In genomic region chr3:104343096-104343495, GRCm38 (mm10) we compare ENCODE assay signal across 27 mouse cellular contexts.
DNase-seq lines count a peak whose midpoint lies in the region; ATAC-seq and TF ChIP-seq lines count a peak whose summit lies in the region.
"Had no signal": no experiment of that assay in that cellular context is flagged by ENCODE, and none has a peak within 500 bp of the region (broad histone marks: within the 10 kb centered on the region; RNA-seq: fewer than 3 reads in every experiment).

No protein-coding gene starts in this region.

- TF ChIP-seq CTCF in midbrain, postnatal 0 days (IDR thresholded peaks at IDR 0.05) = no peak

- no peaks in the 10 kb centered on the region for H3K36me3 ChIP-seq in forebrain, embryonic 15.5 days
- no peaks in the 10 kb centered on the region for H3K36me3 ChIP-seq in forebrain, embryonic 10.5 days (replicated peaks)
- no peaks in the 10 kb centered on the region for H3K36me3 ChIP-seq in heart, embryonic 13.5 days
- H3K36me3 ChIP-seq in hindbrain, embryonic 15.5 days = no peaks in the 10 kb centered on the region
- no peaks in the 10 kb centered on the region for H3K36me3 ChIP-seq in hindbrain, embryonic 12.5 days
- no peaks in the 10 kb centered on the region for H3K36me3 ChIP-seq in midbrain, postnatal 0 days (ENCODE audit: insufficient read depth, low read length)
- no peaks in the 10 kb centered on the region for H3K36me3 ChIP-seq in midbrain, embryonic 11.5 days (ENCODE audit: control insufficient read depth, insufficient read depth, low read length)
- H3K36me3 ChIP-seq: G1E; limb, embryonic 10.5 days; limb, embryonic 15.5 days; liver, embryonic 13.5 days; neural tube, embryonic 13.5 days had no signal

- no peaks in the 10 kb centered on the region for H3K9me3 ChIP-seq in forebrain, embryonic 15.5 days
- no peaks in the 10 kb centered on the region for H3K9me3 ChIP-seq in forebrain, embryonic 10.5 days
- 0 out of 2 replicates have a peak, but pooled peaks cover 4% of the 10 kb centered on the region for H3K9me3 ChIP-seq in heart, embryonic 13.5 days
- no peaks in the 10 kb centered on the region for H3K9me3 ChIP-seq in hindbrain, embryonic 15.5 days
- H3K9me3 ChIP-seq in hindbrain, embryonic 12.5 days (replicated peaks) = no peaks in the 10 kb centered on the region
- no peaks in the 10 kb centered on the region for H3K9me3 ChIP-seq in midbrain, postnatal 0 days (ENCODE audit: low read length)
- H3K9me3 ChIP-seq in midbrain, embryonic 11.5 days (ENCODE audit: control insufficient read depth, low read length) = no peaks in the 10 kb centered on the region
- H3K9me3 ChIP-seq: G1E; limb, embryonic 10.5 days; limb, embryonic 15.5 days; liver, embryonic 13.5 days; neural tube, embryonic 13.5 days had no signal

- H3K4me3 ChIP-seq in forebrain, embryonic 15.5 days = no peak overlapping the region
- H3K4me3 ChIP-seq in forebrain, embryonic 10.5 days = no peak overlapping the region
- no peak overlapping the region for H3K4me3 ChIP-seq in heart, embryonic 13.5 days
- no peak overlapping the region for H3K4me3 ChIP-seq in hindbrain, embryonic 15.5 days
- H3K4me3 ChIP-seq in hindbrain, embryonic 12.5 days = no peak overlapping the region
- H3K4me3 ChIP-seq in midbrain, postnatal 0 days (ENCODE audit: low read depth, low read length) = no peak overlapping the region
- H3K4me3 ChIP-seq in midbrain, embryonic 11.5 days (ENCODE audit: low read depth, low read length) = no peak overlapping the region
- H3K4me3 ChIP-seq: erythroblast, embryonic 14.5 days; limb, embryonic 10.5 days; limb, embryonic 15.5 days; liver, embryonic 13.5 days; megakaryocyte, embryonic 14.5 days; neural tube, embryonic 13.5 days had no signal

- no peaks in the 10 kb centered on the region for H3K27me3 ChIP-seq in forebrain, embryonic 15.5 days
- H3K27me3 ChIP-seq in forebrain, embryonic 10.5 days (ENCODE audit: poor library complexity, severe bottlenecking) = no peaks in the 10 kb centered on the region
- H3K27me3 ChIP-seq in heart, embryonic 13.5 days (replicated peaks) = no peaks in the 10 kb centered on the region
- no peaks in the 10 kb centered on the region for H3K27me3 ChIP-seq in hindbrain, embryonic 15.5 days
- 0 out of 2 replicates have a peak, but pooled peaks cover 2% of the 10 kb centered on the region for H3K27me3 ChIP-seq in hindbrain, embryonic 12.5 days
- no peaks in the 10 kb centered on the region for H3K27me3 ChIP-seq in midbrain, postnatal 0 days (ENCODE audit: insufficient read depth, low read length)
- H3K27me3 ChIP-seq in midbrain, embryonic 11.5 days (ENCODE audit: control insufficient read depth, insufficient read depth, low read length) = no peaks in the 10 kb centered on the region
- H3K27me3 ChIP-seq: limb, embryonic 15.5 days; liver, embryonic 13.5 days; megakaryocyte, embryonic 14.5 days had no signal

- no peak overlapping the region for H3K9ac ChIP-seq in forebrain, embryonic 15.5 days (replicated peaks)
- no peak overlapping the region for H3K9ac ChIP-seq in heart, embryonic 13.5 days
- H3K9ac ChIP-seq in hindbrain, embryonic 15.5 days = no peak overlapping the region
- no peak overlapping the region for H3K9ac ChIP-seq in hindbrain, embryonic 12.5 days
- no peak overlapping the region for H3K9ac ChIP-seq in midbrain, postnatal 0 days (replicated peaks; ENCODE audit: low read length, poor library complexity, severe bottlenecking)
- H3K9ac ChIP-seq in midbrain, embryonic 11.5 days (ENCODE audit: low read length) = no peak overlapping the region
- H3K9ac ChIP-seq: limb, embryonic 15.5 days; liver, embryonic 13.5 days; neural tube, embryonic 13.5 days had no signal

- 69% methylated on average over 2 of the region's 2 CpGs for WGBS in forebrain, embryonic 15.5 days
- WGBS in forebrain, embryonic 10.5 days = 80% methylated on average over 2 of the region's 2 CpGs
- WGBS in heart, embryonic 13.5 days = 46% methylated on average over 2 of the region's 2 CpGs
- WGBS in hindbrain, embryonic 15.5 days = 77% methylated on average over 2 of the region's 2 CpGs
- WGBS in hindbrain, embryonic 12.5 days = 75% methylated on average over 2 of the region's 2 CpGs
- WGBS in midbrain, postnatal 0 days = 60% methylated on average over 2 of the region's 2 CpGs
- 85% methylated on average over 2 of the region's 2 CpGs for WGBS in midbrain, embryonic 11.5 days

- peaks cover 12% of the 10 kb centered on the region; the same call in 1 of the 2 replicates for H3K4me1 ChIP-seq in forebrain, embryonic 15.5 days
- no peaks in the 10 kb centered on the region for H3K4me1 ChIP-seq in forebrain, embryonic 10.5 days
- H3K4me1 ChIP-seq in heart, embryonic 13.5 days = peaks cover 33% of the 10 kb centered on the region
- H3K4me1 ChIP-seq in hindbrain, embryonic 15.5 days (replicated peaks) = peaks cover 3% of the 10 kb centered on the region; the same call in 1 of the 2 replicates
- no peaks in the 10 kb centered on the region for H3K4me1 ChIP-seq in hindbrain, embryonic 12.5 days
- H3K4me1 ChIP-seq in midbrain, postnatal 0 days (ENCODE audit: insufficient read depth, low read length) = no peaks in the 10 kb centered on the region
- H3K4me1 ChIP-seq in midbrain, embryonic 11.5 days (ENCODE audit: control insufficient read depth, insufficient read depth, low read length) = no peaks in the 10 kb centered on the region
- H3K4me1 ChIP-seq: limb, embryonic 15.5 days; liver, embryonic 13.5 days; megakaryocyte, embryonic 14.5 days had no signal

- DNase-seq in forebrain, embryonic 10.5 days (ENCODE audit: extremely low spot score, low spot score) = no peak
- no peak for DNase-seq in heart, adult 8-10 months (ENCODE audit: low spot score)
- no peak for DNase-seq in midbrain, postnatal 0 days (ENCODE audit: low spot score)
- DNase-seq in midbrain, embryonic 11.5 days (ENCODE audit: low spot score, missing footprints) = no peak
- DNase-seq: adrenal gland, adult 8-10 months; cerebellum, adult 2 months; cerebellum, postnatal 14 days; kidney, adult 11 months; kidney, postnatal 14 days; layer of hippocampus, adult 9-11 months; liver, embryonic 13.5 days; lung, adult 18-20 months; lung, postnatal 4 days; right cerebral cortex, postnatal 14 days; thymus, postnatal 4 days had no signal

- no peak; the same call in 1 of the 2 replicates for ATAC-seq in forebrain, embryonic 15.5 days (replicated peaks)
- ATAC-seq in heart, embryonic 13.5 days (ENCODE audit: extremely low read depth, insufficient number of reproducible peaks, low FRiP score, low TSS enrichment) = no peak
- peak; percentile 34; the same call in 1 of the 2 replicates for ATAC-seq in hindbrain, embryonic 15.5 days (ENCODE audit: low FRiP score, low read depth)
- no peak for ATAC-seq in hindbrain, embryonic 12.5 days (ENCODE audit: low FRiP score)
- peak; percentile 66 for ATAC-seq in midbrain, postnatal 0 days (ENCODE audit: low FRiP score)
- ATAC-seq in midbrain, embryonic 11.5 days (ENCODE audit: low FRiP score) = no peak
- ATAC-seq: inflammation-experienced regulatory T-cells, adult 6 months; lung, postnatal 0 days had no signal

- H3K27ac ChIP-seq in forebrain, embryonic 15.5 days (replicated peaks) = peak overlapping the region; percentile 76
- no peak overlapping the region for H3K27ac ChIP-seq in forebrain, embryonic 10.5 days
- peak overlapping the region; percentile 59 for H3K27ac ChIP-seq in heart, embryonic 13.5 days (replicated peaks)
- no peak overlapping the region for H3K27ac ChIP-seq in hindbrain, embryonic 15.5 days (replicated peaks)
- H3K27ac ChIP-seq in hindbrain, embryonic 12.5 days = no peak overlapping the region
- H3K27ac ChIP-seq in midbrain, postnatal 0 days (ENCODE audit: low read depth, low read length) = no peak overlapping the region
- H3K27ac ChIP-seq in midbrain, embryonic 11.5 days (ENCODE audit: low read depth, low read length) = no peak overlapping the region
- H3K27ac ChIP-seq: limb, embryonic 10.5 days; limb, embryonic 15.5 days; liver, embryonic 13.5 days; neural tube, embryonic 13.5 days had no signal

- H3K4me2 ChIP-seq in forebrain, embryonic 15.5 days (replicated peaks) = no peak overlapping the region
- H3K4me2 ChIP-seq in heart, embryonic 13.5 days = no peak overlapping the region
- H3K4me2 ChIP-seq in hindbrain, embryonic 15.5 days = no peak overlapping the region
- no peak overlapping the region for H3K4me2 ChIP-seq in hindbrain, embryonic 12.5 days (replicated peaks)
- no peak overlapping the region for H3K4me2 ChIP-seq in midbrain, postnatal 0 days (ENCODE audit: low read depth, low read length, poor library complexity, severe bottlenecking)
- no peak overlapping the region for H3K4me2 ChIP-seq in midbrain, embryonic 11.5 days
- H3K4me2 ChIP-seq: limb, embryonic 15.5 days; liver, embryonic 13.5 days; neural tube, embryonic 13.5 days had no signal

Comparison
In these comparisons a context has a peak if more than half of its experiments do, and no peak if none do; other contexts are left out.
1. ATAC-seq: peak in hindbrain, embryonic 15.5 days (single experiment) and midbrain, postnatal 0 days (single experiment); none in forebrain, embryonic 15.5 days (single experiment), heart, embryonic 13.5 days (single experiment), hindbrain, embryonic 12.5 days (single experiment) and midbrain, embryonic 11.5 days (single experiment).
2. H3K27ac ChIP-seq: peak in forebrain, embryonic 15.5 days (single experiment) and heart, embryonic 13.5 days (single experiment); none in forebrain, embryonic 10.5 days (single experiment), hindbrain, embryonic 15.5 days (single experiment), hindbrain, embryonic 12.5 days (single experiment), midbrain, postnatal 0 days (single experiment) and midbrain, embryonic 11.5 days (single experiment).